33 mouse cellular contexts compared by ENCODE assay signal in genomic region chr3:27427406-27427805, GRCm38 (mm10). TPM values are rescaled to one million over a fixed set of nuclear protein-coding genes. Genes with fewer than 3 reads are reported as not detected.
"Had no signal": no experiment of that assay in that cellular context is flagged by ENCODE, and none has a peak within 500 bp of the region (broad histone marks: within the 10 kb centered on the region; RNA-seq: fewer than 3 reads in every experiment).

No protein-coding gene starts in this region.

- H3K4me2 ChIP-seq: heart, embryonic 13.5 days; heart, embryonic 15.5 days; hindbrain, embryonic 13.5 days; hindbrain, embryonic 15.5 days; kidney, embryonic 15.5 days; limb, embryonic 13.5 days; limb, embryonic 15.5 days; liver, embryonic 11.5 days; liver, embryonic 13.5 days had no signal

- ATAC-seq: forebrain, postnatal 0 days; hindbrain, postnatal 0 days; intestine, embryonic 16.5 days had no signal

- H3K4me3 ChIP-seq: heart, adult 2 months; heart, embryonic 13.5 days; heart, embryonic 15.5 days; hindbrain, embryonic 13.5 days; hindbrain, embryonic 15.5 days; kidney, embryonic 15.5 days; left cerebral cortex, adult 2 months; limb, embryonic 13.5 days; limb, embryonic 15.5 days; liver, embryonic 13.5 days had no signal

- H3K27ac ChIP-seq: heart, adult 2 months; heart, embryonic 13.5 days; heart, embryonic 15.5 days; hindbrain, embryonic 13.5 days; hindbrain, embryonic 15.5 days; hindbrain, postnatal 0 days; kidney, embryonic 15.5 days; kidney, postnatal 0 days; left cerebral cortex, adult 2 months; limb, embryonic 13.5 days; limb, embryonic 15.5 days; liver, embryonic 13.5 days had no signal

- DNase-seq: forebrain, postnatal 0 days; gastrocnemius, postnatal 14 days; gastrocnemius, postnatal 36 days; heart, adult 2 months; heart, postnatal 14 days; heart, postnatal 36 days; kidney, adult 11 months; kidney, adult 2 months; kidney, adult 9 months; kidney, postnatal 14 days; kidney, postnatal 36 days; layer of hippocampus, adult 9-11 months; liver, embryonic 13.5 days had no signal

- H3K9me3 ChIP-seq: heart, embryonic 13.5 days; heart, embryonic 15.5 days; hindbrain, embryonic 13.5 days; hindbrain, embryonic 15.5 days; kidney, embryonic 15.5 days; limb, embryonic 13.5 days; limb, embryonic 15.5 days; liver, embryonic 13.5 days had no signal

- H3K9ac ChIP-seq: forebrain, postnatal 0 days; heart, embryonic 13.5 days; heart, embryonic 15.5 days; hindbrain, embryonic 13.5 days; hindbrain, embryonic 15.5 days; kidney, embryonic 15.5 days; limb, embryonic 13.5 days; limb, embryonic 15.5 days; liver, embryonic 13.5 days had no signal

- H3K27me3 ChIP-seq: heart, embryonic 13.5 days; heart, embryonic 15.5 days; hindbrain, embryonic 13.5 days; hindbrain, embryonic 15.5 days; kidney, embryonic 15.5 days; limb, embryonic 13.5 days; limb, embryonic 15.5 days; liver, embryonic 13.5 days had no signal

- H3K4me1 ChIP-seq: limb, embryonic 13.5 days; limb, embryonic 15.5 days; liver, embryonic 13.5 days had no signal

RNA-seq across cellular contexts. Expression of gene Ghsr, which starts 56.3 kb away (rescaled TPM):
- total RNA-seq: gastrocnemius, adult 18-20 months; gastrocnemius, adult 8-10 months; gastrocnemius, postnatal 14 days; gastrocnemius, postnatal 36 days; heart, adult 2 months; heart, postnatal 14 days; heart, postnatal 36 days; hematopoietic stem cell, adult 5-6 weeks had no signal
- polyA plus RNA-seq: gonadal fat pad, adult 2 months; heart, adult 2 months; heart, embryonic 13.5 days; heart, embryonic 15.5 days; heart, postnatal 0 days; intestine, embryonic 14.5 days; intestine, embryonic 16.5 days; kidney, adult 2 months; kidney, embryonic 15.5 days; kidney, postnatal 0 days; large intestine, adult 2 months; limb, embryonic 11.5 days; limb, embryonic 13.5 days; limb, embryonic 15.5 days; liver, embryonic 11.5 days; liver, embryonic 13.5 days had no signal
